ENCODE assay signal across 9 mouse cellular contexts in genomic region chr16:93712966-93713365, GRCm38 (mm10). TPM values are rescaled to one million over a fixed set of nuclear protein-coding genes. Genes with fewer than 3 reads are reported as not detected.
DNase-seq lines count a peak whose midpoint lies in the region; ATAC-seq lines count a peak whose summit lies in the region.
"Had no signal": no experiment of that assay in that cellular context is flagged by ENCODE, and none has a peak within 500 bp of the region (broad histone marks: within the 10 kb centered on the region; RNA-seq: fewer than 3 reads in every experiment).

No protein-coding gene starts in this region.

- peak overlapping the region; percentile 85 for H3K4me3 ChIP-seq in kidney, embryonic 15.5 days (replicated peaks)
- H3K4me3 ChIP-seq in hindbrain, embryonic 15.5 days, result peak overlapping the region; percentile 78
- peak overlapping the region; percentile 85 for H3K4me3 ChIP-seq in midbrain, embryonic 16.5 days (ENCODE audit: low read depth, low read length)

- H3K27me3 ChIP-seq in kidney, embryonic 15.5 days, result peaks cover 8% of the 10 kb centered on the region
- H3K27me3 ChIP-seq in hindbrain, embryonic 15.5 days, result 0 out of 2 replicates have a peak, but pooled peaks cover 2% of the 10 kb centered on the region
- H3K27me3 ChIP-seq in midbrain, embryonic 16.5 days (ENCODE audit: control insufficient read depth, insufficient read depth, low read depth, low read length), result no peaks in the 10 kb centered on the region

- no peak for DNase-seq in kidney, adult 8-10 months
- DNase-seq in cerebellum, postnatal 10 days, result peak; percentile 39 to 49
- no peak for DNase-seq in urinary bladder, adult 2 months (ENCODE audit: low spot score)
- DNase-seq in right cerebral cortex, adult 18-20 months, result no peak
- DNase-seq in lung, postnatal 36 days, result no peak
- DNase-seq: thymus, postnatal 36 days had no signal

- no peaks in the 10 kb centered on the region for H3K36me3 ChIP-seq in kidney, embryonic 15.5 days
- H3K36me3 ChIP-seq in hindbrain, embryonic 15.5 days, result no peaks in the 10 kb centered on the region
- 0 out of 2 replicates have a peak, but pooled peaks cover 2% of the 10 kb centered on the region for H3K36me3 ChIP-seq in midbrain, embryonic 16.5 days (ENCODE audit: control insufficient read depth, insufficient read depth, low read length)

- H3K9me3 ChIP-seq in kidney, embryonic 15.5 days (replicated peaks), result no peaks in the 10 kb centered on the region
- H3K9me3 ChIP-seq in hindbrain, embryonic 15.5 days, result no peaks in the 10 kb centered on the region
- H3K9me3 ChIP-seq in midbrain, embryonic 16.5 days (replicated peaks; ENCODE audit: control insufficient read depth, low read length, poor library complexity, severe bottlenecking), result no peaks in the 10 kb centered on the region

- H3K4me2 ChIP-seq in kidney, embryonic 15.5 days, result peak overlapping the region; percentile 98
- peak overlapping the region; percentile 70 for H3K4me2 ChIP-seq in hindbrain, embryonic 15.5 days
- H3K4me2 ChIP-seq in midbrain, embryonic 16.5 days (ENCODE audit: low read length), result peak overlapping the region; percentile 54

- no peak overlapping the region for H3K9ac ChIP-seq in kidney, embryonic 15.5 days
- H3K9ac ChIP-seq in hindbrain, embryonic 15.5 days, result peak overlapping the region; percentile 90
- H3K9ac ChIP-seq in midbrain, embryonic 16.5 days (ENCODE audit: low read depth, low read length), result peak overlapping the region; percentile 88

- no peak overlapping the region for H3K27ac ChIP-seq in kidney, embryonic 15.5 days
- no peak overlapping the region for H3K27ac ChIP-seq in hindbrain, embryonic 15.5 days (replicated peaks)
- H3K27ac ChIP-seq in midbrain, embryonic 16.5 days (ENCODE audit: low read length), result no peak overlapping the region

- peaks cover 16% of the 10 kb centered on the region for H3K4me1 ChIP-seq in kidney, embryonic 15.5 days
- H3K4me1 ChIP-seq in hindbrain, embryonic 15.5 days (replicated peaks), result peaks cover 22% of the 10 kb centered on the region
- peaks cover 22% of the 10 kb centered on the region for H3K4me1 ChIP-seq in midbrain, embryonic 16.5 days (ENCODE audit: control insufficient read depth, insufficient read depth, low read length)

- WGBS in kidney, embryonic 15.5 days, result 77% methylated on average over 7 of the region's 7 CpGs
- 62% methylated on average over 7 of the region's 7 CpGs for WGBS in hindbrain, embryonic 15.5 days
- 72% methylated on average over 7 of the region's 7 CpGs for WGBS in midbrain, embryonic 16.5 days

- no peak for ATAC-seq in kidney, embryonic 15.5 days (replicated peaks; ENCODE audit: low FRiP score)
- ATAC-seq in hindbrain, embryonic 15.5 days (ENCODE audit: low FRiP score, low read depth), result no peak
- ATAC-seq in midbrain, embryonic 16.5 days, result no peak

RNA-seq across cellular contexts. Expression of gene Dop1b, which starts 1.3 kb away (rescaled TPM):
- polyA plus RNA-seq in kidney, embryonic 15.5 days (2015; fragmentation: Nextera tagmentation; extraction: Ambion mirVana), result 20.0 and 24.2 TPM in 2 replicates
- 38.2 and 40.1 TPM in 2 replicates for polyA plus RNA-seq in hindbrain, embryonic 15.5 days (2015; fragmentation: Nextera tagmentation; extraction: Ambion mirVana)
- 41.0 and 42.0 TPM in 2 replicates for polyA plus RNA-seq in midbrain, embryonic 16.5 days (2015; fragmentation: Nextera tagmentation; extraction: Ambion mirVana)
- polyA plus RNA-seq in urinary bladder, adult 2 months (2012; rRNA removed), result 30.7 and 34.3 TPM in 2 replicates

RNA-seq across cellular contexts. Expression of gene Cbr3, which starts 30.0 kb away (rescaled TPM):
- polyA plus RNA-seq in kidney, embryonic 15.5 days (2015; fragmentation: Nextera tagmentation; extraction: Ambion mirVana), result 4.8 and 6.9 TPM in 2 replicates
- polyA plus RNA-seq in hindbrain, embryonic 15.5 days (2015; fragmentation: Nextera tagmentation; extraction: Ambion mirVana), result 2.2 TPM in 2 replicates
- 1.1 and 3.0 TPM in 2 replicates for polyA plus RNA-seq in midbrain, embryonic 16.5 days (2015; fragmentation: Nextera tagmentation; extraction: Ambion mirVana)
- 18.0 and 21.7 TPM in 2 replicates for polyA plus RNA-seq in urinary bladder, adult 2 months (2012; rRNA removed)

Comparison
In these comparisons a context has a peak if more than half of its experiments do, and no peak if none do; other contexts are left out.
1. DNase-seq: peak in cerebellum, postnatal 10 days (2 of 2); none in kidney, adult 8-10 months (0 of 2), urinary bladder, adult 2 months (single experiment), right cerebral cortex, adult 18-20 months (single experiment) and lung, postnatal 36 days (single experiment).
2. Peak in every context shown above with its lines, with median percentiles within 50 percentile points of each other: H3K4me2 ChIP-seq and H3K4me3 ChIP-seq.